Mouse (Mus musculus) adipocyte (in vitro differentiated cells): ENCODE results near the gene Cav3.
A peak's percentile ranks its signal among the peaks of the same experiment; 100 is the strongest.

Source experiments
- DNase-seq: peaks from one replicate; pipeline ENCODE4 v3.0.0-alpha.2; 2016; ENCODE audit warnings: low spot score

The Cav3 gene

DNA sequence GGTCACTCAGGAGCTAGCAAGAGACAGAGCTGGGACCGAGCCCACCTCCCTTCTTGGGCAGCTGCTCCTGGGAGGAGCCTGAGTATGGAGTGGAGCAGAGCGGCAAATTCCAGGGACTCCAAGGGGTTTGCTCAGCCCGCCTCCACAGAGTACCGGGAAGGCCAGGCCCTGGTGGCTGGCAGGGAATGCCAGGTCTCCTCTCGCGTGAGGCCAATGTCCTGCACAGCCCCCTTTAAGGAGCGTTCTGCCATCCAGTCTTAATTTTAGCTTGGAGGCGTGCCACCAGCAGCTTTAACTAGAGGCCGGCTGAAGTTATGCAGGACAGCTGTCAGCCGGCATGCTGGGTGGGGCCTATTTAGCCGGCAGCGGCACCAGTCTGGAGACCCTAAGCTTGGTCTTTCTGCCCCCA lies at the start of gene Cav3:
Cav3 (plus strand) TSS at position 165 of the 409 bp plus-strand sequence.
- DNase-seq = no peak

GRCm38 (mm10) chr6:112419333-112419732 lies 40.0 kb upstream of the Cav3 start:
- DNase-seq = no peak

DNA sequence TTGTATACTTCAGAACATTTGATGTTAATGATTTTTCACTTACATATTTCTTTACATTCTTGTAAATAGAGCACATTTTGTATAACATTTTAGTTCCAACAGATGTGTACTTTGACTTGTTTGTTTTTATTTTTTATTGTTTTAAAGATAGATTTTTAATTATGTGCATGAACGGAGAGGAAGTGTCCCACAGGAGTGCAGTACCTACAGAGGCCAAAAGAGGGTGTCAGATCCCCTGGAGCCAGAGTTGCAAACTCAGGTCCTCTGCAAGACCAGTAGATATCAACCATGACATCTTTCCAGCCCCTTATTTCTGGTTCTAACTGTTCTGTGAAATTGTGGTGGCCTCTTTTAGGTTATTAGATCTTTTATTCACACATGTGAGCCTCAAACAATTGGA lies 38.4 kb upstream of the Cav3 start:
- no peak for DNase-seq

DNA sequence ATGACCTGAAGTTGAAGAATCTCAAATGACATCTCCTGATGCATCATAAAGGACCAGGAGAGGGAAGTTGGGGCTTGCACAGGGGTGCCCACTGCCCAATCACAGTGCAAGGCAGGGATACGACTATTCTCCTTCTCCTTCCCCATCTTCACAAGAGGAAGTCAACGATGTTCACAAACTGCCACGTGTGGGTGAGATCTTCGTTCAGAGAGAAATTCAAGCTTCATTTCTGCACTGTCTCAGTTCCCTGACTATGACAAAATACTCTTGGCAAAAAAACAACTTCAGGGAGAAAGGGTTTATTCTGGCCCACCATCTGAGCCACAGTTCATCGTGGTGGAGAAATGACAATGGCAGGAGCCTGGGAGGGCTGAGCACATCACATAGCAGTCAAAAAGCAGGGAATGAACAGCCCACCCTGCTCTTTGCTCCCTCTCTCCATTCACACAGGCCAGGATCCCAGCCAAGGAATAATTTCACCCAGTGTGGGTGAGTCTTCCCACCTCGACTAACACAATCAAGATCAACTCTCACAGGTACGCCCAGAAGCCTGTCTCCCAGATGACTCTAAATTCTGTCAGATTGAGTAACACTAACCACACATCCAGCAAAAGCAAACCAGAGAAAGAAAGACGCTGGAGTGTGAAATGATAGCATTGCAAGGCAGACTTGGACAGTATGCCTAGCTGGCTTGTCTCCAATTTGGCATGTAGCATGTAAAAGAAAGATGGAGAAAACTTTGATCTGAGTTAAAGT lies 35.4 kb upstream of the Cav3 start:
- no peak for DNase-seq

DNA sequence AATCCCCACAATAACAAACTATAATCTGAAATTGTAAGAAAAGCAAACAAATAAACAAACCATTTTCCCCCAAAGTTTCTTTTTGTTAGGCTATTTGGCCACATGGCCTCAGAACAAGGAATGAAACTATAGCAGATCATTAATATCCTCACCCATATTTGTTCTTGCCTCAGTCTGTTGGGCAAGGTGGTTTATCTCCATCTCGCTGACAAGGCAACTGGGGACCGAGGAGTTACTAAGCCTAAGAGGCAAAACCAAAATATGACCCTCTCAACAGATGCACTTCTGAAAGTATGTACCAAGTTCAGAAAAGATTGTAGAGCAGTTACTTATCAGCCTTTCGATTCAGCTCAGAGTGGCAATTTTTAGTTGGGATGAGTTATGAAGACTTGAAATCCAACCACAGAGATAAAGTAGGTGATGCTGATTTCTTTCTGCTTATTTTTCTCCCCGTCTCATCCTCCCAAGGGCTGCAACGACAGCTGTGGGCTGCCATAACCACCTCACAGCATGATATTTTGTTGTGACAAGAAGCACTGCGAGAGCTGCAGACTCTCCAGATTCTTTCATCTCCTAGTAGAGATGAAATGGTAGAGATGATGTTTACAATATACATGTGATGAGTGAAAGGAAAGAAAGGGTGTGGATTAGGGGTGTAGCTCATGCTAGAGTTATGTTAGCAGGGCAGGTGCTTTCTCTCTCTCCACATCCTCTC lies 33.1 kb upstream of the Cav3 start:
- DNase-seq = no peak

DNA sequence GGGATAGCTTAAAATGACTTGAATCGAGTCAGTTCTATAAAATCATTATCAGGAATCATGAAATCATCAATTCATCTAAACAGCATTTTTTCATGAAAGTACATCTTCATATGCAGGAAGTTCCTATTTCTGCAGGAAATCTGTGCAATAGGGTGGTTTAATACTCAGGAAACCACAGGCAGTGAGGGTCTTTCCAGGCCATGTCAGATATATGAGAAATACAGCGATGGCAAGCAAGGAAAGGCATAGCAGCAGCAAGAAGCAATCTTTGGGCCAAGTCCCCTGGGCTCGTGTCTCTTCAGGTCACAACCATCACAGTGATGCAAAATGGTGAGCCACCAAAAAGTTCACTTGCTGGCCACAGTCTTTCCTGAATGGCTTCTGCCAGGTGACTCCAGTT lies 13.6 kb upstream of the Cav3 start:
- DNase-seq = no peak

DNA sequence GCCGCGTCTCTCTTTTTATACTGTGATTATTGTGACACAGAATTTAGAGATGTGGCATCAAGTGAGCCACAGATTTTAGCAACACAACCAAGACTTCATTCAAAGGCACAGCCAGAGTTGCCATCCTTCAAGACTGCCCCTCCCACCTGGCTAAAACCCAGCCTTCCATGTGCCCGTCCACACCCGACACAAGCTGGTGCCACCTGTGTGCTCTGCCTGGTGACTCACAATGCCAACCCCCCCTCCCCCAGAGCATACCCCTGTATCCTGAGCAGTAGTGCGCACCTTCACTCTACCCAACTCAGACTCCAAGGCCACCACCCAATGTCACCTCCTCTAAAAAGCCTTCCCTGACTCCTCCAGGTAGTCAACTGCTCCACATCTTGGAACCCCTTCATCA lies 2.2 kb downstream of the Cav3 start:
- no peak for DNase-seq

DNA sequence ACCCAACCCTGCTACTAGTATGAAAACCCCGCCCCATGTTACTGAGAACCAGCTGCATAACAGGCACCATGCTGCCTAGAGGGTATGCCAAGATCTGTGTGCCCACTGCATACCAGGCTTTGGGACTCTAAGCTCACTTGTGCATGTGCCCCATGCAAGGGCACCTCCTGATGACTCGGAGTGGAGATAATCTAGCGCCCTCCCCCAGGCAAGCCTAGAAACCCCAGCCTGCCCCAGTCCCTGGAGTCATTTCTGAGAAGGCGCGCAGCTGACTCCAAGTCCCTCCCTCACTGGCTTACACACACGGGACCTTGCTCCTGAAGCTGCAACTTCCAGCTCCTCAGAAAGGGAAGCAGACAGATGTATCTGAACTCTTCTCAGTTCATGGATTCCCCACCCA lies 4.0 kb downstream of the Cav3 start:
- DNase-seq = no peak

GRCm38 (mm10) chr6:112465441-112465840 lies 6.1 kb downstream of the Cav3 start:
- DNase-seq = no peak

DNA sequence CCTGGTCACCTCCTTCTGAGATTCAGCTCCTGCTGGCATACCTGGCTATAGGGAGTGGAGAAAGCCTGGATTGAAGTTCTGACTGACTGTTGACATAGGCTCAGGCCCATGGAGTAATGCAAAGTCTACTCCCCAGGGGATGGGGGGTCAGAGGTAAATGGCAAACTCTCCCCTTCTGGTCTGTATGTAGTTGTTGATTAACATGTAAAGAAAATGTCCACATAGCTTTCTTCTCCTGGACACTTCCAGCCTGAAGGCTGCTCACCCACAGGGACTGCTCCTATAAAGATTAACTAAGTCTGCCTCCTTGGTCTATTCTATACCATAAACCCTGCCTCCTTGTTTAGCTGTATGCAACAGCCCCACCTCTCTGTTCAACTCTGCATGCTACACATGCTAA lies 6.7 kb downstream of the Cav3 start:
- no peak for DNase-seq

DNA sequence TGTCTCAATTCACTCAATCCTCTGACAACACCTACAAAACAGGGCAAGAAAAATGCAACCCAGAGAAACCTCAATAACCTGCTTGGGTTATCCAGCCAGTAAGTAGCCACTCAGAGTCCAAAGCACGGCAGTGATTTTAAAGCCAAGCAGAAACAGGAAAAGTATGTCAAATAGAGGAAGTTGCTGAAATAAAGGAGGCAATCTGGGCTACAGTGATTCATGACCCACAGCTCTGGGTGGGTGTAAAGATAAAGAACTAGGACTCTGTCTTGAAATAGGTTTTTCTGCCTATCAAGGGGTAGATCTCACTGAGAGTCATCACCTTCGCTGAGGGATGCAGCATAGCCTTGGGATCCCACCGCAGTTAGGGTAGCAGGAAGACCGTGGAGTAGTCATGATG lies 12.3 kb downstream of the Cav3 start:
- DNase-seq = no peak

DNA sequence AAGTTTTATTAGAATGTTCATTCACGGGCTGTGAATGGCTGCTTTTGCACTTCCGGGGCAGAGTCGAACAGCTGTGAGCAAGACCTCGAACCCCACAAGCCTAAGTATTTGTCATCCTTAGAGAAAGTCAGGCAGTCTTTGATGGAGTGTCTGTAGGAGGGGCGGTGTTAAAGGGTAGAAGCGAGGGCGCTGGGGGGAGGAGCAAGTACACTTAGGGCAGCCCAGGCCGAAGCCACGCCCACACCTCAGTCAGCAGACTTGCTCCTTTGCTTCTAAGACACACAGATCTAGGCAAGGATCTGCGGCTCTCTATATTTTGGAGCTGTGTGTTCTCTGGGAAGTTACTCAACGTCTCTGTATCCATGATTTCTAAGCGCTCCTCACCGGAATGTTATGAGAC lies 20.6 kb downstream of the Cav3 start:
- no peak for DNase-seq

- DNase-seq = no peak
These were observed 25.0 kb downstream of the Cav3 start for GRCm38 (mm10) chr6:112484316-112484715.

GRCm38 (mm10) chr6:112487993-112488392 lies 28.7 kb downstream of the Cav3 start:
- no peak for DNase-seq

- DNase-seq = no peak
These were observed 29.5 kb downstream of the Cav3 start for GRCm38 (mm10) chr6:112488821-112489180.

DNA sequence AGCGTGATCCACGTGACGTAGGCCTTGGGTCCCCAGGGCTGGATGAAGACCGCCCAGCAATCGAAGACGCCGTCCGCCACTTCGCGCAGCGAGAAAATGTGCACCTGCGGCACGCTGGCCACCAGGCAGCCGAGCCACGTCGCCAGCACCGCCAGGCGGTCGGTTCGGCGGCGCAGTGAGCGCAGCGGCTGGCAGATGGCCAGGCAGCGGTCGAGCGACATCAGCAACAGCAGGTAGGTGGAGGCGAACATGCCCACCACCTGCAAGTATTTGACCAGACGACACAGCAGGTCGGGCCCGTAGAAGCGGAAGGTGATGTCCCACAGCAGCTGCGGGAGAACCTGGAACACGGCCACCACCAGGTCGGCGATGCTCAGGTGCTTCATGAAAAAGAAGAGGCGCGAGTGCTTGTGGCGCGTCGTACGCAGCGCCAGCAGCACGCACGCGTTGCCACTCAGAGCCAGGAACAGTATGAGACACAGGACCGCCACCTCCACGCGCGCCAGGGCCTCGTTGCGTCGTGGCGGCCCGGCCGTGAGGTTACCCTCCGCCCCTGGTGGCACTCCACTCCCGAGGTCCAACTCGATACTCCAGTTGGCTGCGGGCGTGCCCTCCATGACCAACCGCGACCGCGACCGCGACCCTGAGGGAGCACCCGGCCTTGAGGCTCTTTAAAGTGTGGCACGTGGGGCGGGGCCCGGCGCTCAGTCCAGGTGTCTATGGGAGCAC lies 30.0 kb downstream of the Cav3 start:
- DNase-seq = no peak

GRCm38 (mm10) chr6:112489910-112490559 lies 30.7 kb downstream of the Cav3 start, which contains the start of gene Oxtr:
Oxtr (minus strand) TSS chr6:112489943.
- no peak for DNase-seq

- peak; percentile 59 for DNase-seq
These were observed 31.4 kb downstream of the Cav3 start for GRCm38 (mm10) chr6:112490625-112491242.

GRCm38 (mm10) chr6:112491521-112491920 lies 32.2 kb downstream of the Cav3 start:
- no peak for DNase-seq

GRCm38 (mm10) chr6:112492656-112493055 lies 33.4 kb downstream of the Cav3 start:
- no peak for DNase-seq

DNA sequence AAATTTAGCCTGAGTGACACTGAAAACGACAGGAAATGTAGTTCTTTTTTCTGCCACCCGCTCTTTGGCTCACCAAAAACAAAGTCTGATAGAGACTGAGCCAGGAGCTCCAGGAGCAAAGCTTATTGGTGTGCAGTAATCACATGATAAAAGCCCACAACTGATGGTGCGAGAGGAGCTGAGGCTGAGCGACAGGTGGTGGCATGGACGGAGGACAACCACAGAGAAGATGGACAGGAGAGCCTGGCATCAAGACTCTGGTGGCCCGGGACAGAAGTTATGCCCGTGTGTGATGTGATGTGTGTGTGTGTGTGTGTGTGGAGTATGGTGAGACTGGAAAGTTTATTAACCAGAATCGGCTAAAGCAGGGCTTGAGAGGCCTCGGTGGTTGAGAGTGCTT lies 34.1 kb downstream of the Cav3 start:
- DNase-seq = no peak

- peak; percentile 67 for DNase-seq
These were observed 35.3 kb downstream of the Cav3 start for GRCm38 (mm10) chr6:112494620-112495081.
